In genomic region chr17:34891377-34891776, GRCm38 (mm10) we compare ENCODE assay signal across 1 mouse cellular context.
TF ChIP-seq lines count a peak whose summit lies in the region.

No protein-coding gene starts in this region.

TF ChIP-seq in CH12.LX, 34 proteins besides CTCF, POLR2A, EP300 and RAD21:
- TF ChIP-seq GABPA (IDR thresholded peaks at IDR 0.05; ENCODE audit: insufficient replicate concordance, low read depth, low read length) (no peak), ELF1 (IDR thresholded peaks at IDR 0.05; ENCODE audit: low read depth, low read length) (no peak), TCF12 (IDR thresholded peaks at IDR 0.05; ENCODE audit: low read depth, low read length) (no peak), MXI1 (IDR thresholded peaks at IDR 0.05; ENCODE audit: low read depth, low read length) (no peak), ZMIZ1 (IDR thresholded peaks at IDR 0.05; ENCODE audit: low read depth, low read length) (no peak), IRF4 (IDR thresholded peaks at IDR 0.05; ENCODE audit: low read depth, low read length) (no peak), SIN3A (IDR thresholded peaks at IDR 0.05; ENCODE audit: low read length) (no peak)
